Mouse (Mus musculus) c-Kit-positive CD71-negative TER-119-negative erythroid progenitor cells, embryonic 14.5 days (primary cell): ENCODE data around the gene Olfr339.
"Not testable (repeated sequence)": the region's sequence is repeated elsewhere in the genome, so short reads cannot be mapped to it uniquely, and the experiment has no call there.

Source experiments
- DNase-seq: peaks from one replicate; pipeline ENCODE4 v3.0.0-alpha.2; 2013; ENCODE audit warnings: low read depth

Gene Olfr339

DNA sequence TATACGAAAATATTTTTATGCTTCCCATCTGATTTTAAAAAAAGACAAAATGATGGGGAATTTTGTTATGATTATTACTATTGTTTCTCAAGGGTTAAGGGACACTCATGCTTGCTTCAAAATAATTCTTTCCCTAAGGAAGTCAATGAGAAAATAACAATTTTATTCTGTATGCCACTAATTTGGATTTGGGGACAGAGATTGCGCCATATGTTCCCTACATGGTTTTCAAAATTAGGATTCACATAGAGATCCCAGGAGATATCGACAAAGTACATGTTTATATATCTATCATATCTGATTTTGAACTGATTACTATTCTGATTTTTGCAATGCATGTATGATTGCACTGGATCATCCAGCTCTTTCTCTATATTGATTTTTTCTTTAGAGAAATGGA, at the start of gene Olfr339:
Olfr339 (plus strand) TSS at position 301 of the 400 bp plus-strand sequence.
- no peak for DNase-seq

DNA sequence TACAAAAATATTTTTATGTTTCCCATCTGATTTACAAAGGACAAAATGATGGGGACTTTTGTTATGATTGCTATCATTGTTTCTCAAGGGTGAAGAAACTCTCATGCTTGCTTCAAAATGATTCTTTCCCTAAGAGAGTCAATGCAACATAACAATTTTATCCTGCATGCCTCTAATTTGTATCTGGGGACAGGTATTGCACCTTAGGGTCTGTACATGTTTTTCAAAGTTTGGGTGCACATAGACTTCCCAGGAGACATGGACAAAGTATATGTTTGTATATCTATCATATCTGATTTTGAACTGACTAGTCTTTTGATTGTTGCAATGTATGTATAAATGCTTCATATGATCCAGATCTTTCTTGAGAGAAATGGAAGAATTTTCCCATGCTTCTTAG, 45.5 kb upstream of the Olfr339 start, which contains the start of gene Olfr338:
Olfr338 (plus strand) TSS at position 301 of the 400 bp plus-strand sequence.
- no peak for DNase-seq

DNA sequence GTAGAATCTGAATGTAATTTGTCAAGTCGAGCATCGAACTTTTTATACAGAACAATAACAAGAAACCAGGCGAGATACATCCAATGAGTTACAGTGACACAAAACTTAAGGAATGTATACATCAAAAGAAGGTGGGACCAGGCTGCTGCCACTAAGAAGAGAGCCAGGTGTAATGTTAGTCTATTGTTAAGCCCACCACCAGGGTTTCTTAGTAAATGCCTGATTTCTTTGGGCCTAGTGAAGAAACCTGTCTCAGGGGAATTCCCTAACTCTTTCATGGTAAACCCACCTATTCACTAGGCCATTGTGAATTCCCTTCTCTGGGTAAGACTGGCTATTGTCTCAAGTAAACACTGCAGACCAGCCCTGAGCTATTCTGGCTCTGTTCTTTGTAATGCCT, 3.6 kb upstream of the Olfr339 start:
- not testable (repeated sequence) for DNase-seq

DNA sequence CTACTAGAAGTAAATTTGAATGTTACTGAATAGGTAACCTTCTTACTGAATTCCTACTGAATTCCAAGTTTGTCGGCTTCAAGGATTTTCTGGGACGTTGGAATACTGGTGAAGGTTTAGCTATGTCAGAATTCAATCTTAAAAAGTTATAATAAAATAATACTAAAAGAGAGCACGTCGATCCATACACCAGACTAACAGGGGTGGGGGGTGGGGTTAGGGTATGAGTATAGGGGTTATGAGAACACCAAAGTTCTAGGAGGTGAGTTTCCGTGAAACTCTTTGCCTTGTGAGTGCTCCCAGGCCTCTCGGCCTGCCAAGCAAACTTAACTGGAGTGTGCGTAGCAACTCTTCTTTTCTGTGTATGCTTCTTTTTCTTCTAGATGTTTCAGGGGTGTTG, 3.2 kb upstream of the Olfr339 start:
- DNase-seq: not testable (repeated sequence)

DNA sequence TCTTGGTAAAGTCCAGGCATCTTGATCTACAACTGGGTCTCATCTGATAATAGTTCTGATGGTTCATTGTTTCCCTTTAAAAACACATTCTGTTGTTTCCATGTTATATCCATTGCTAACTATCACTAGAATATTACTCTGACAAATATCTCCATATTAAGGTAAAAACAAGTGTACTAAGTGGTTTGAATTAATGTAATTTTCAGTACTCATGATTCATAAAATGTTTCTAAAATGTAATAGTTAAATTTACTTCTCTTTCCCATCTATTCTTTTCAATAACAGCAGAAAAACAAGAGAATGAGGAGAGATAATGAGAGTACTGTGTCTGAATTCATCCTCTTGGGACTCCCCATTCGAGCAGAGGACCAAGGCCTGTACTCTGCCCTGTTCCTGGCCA, 33.5 kb downstream of the Olfr339 start, which contains the start of gene Olfr340:
Olfr340 (plus strand) TSS at position 301 of the 400 bp plus-strand sequence.
- DNase-seq: no peak

DNA sequence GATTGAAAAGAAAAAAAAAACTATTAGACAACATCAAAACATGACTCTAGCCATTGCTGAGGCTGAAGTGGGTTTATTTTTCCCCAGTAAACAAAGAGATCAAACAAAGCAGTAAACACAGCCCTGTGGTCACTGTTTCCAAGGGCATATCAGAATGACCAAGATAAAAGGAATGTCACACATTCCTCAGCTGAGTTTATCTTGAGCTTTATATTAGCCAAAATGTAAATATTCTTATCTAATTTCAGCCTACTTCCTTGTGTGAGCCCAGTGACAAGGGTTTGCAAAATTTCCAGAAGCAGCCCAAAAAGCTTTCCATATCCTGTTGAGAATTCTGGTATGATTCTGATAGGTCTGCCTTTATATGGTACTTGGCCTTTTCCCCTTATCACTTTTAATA, 54.9 kb downstream of the Olfr339 start:
- DNase-seq: no peak
